Mouse (Mus musculus): ENCODE data around the gene Cenpp. TPM values are rescaled to one million over a fixed set of nuclear protein-coding genes. Genes with fewer than 3 reads are reported as not detected.

The Cenpp gene
- polyA plus RNA-seq, 1 experiment from 2014 or later: 34.1 TPM

DNA sequence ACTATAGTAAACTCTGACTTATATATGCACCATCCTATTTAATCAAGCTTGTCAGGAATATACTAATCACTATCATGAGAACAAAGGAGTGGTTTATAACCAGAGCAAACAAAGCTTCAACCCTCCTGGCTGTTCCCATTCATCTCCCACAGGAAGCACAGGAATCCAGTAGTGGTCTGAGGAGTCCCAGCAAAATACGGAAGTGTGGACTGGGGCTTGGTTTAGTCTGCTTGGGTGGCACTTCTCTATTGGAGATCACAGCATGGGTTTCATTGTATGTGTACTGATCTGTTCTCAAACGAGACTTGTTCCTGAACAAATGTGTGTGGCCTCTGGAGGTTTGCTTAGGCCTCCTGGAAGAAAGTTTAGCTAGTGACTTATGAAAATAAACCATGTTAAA lies 133.8 kb downstream of the Cenpp start:
- ATAC-seq (ENCODE audit: insufficient number of reproducible peaks, insufficient read depth, low FRiP score, low TSS enrichment, low read depth): no peak
- WGBS: 58% methylated on average over 2 of the region's 2 CpGs

DNA sequence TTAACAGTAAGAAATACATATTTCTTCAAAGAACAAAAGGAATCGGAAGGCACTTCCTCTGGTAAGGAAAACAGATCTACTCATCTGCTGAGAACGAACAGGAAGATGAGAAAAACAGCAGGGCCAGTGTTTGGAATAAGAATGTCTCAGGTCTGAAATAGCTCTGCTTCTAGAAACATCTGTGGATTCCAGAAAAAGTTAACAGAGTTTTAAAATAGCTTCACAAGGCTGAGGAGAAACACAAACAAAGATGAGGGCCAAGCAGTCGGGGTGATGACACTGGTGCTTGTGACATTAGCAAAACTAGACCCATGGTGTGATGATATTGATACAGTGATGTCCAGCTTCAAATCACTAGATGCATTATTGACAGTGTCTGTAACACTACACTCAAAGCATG lies 145.4 kb downstream of the Cenpp start:
- no peak overlapping the region for H3K4me3 ChIP-seq (replicated peaks)
- no peaks in the 10 kb centered on the region for H3K36me3 ChIP-seq
- H3K4me2 ChIP-seq: no peak overlapping the region
- ATAC-seq (ENCODE audit: insufficient number of reproducible peaks, insufficient read depth, low FRiP score, low TSS enrichment, low read depth): no peak
- H3K4me1 ChIP-seq (replicated peaks): peaks cover 7% of the 10 kb centered on the region
- no peak overlapping the region for H3K27ac ChIP-seq
- no peaks in the 10 kb centered on the region for H3K27me3 ChIP-seq
- 86% methylated on average over 3 of the region's 3 CpGs for WGBS
- no peaks in the 10 kb centered on the region for H3K9me3 ChIP-seq
- H3K9ac ChIP-seq (replicated peaks): no peak overlapping the region

More for the DNA sequence above, 133.8 kb downstream of the Cenpp start:
- Histone ChIP-seq H3K27ac (no peak overlapping the region), H3K9ac (replicated peaks) (no peak overlapping the region), H3K4me1 (replicated peaks) (no peaks in the 10 kb centered on the region), H3K27me3 (no peaks in the 10 kb centered on the region), H3K4me2 (no peak overlapping the region), H3K9me3 (no peaks in the 10 kb centered on the region), H3K4me3 (replicated peaks) (no peak overlapping the region), H3K36me3 (no peaks in the 10 kb centered on the region)

- Histone ChIP-seq H3K4me1 (replicated peaks) (peaks cover 7% of the 10 kb centered on the region), H3K4me2 (no peak overlapping the region), H3K4me3 (replicated peaks) (no peak overlapping the region)
Observed at GRCm38 (mm10) chr13:49505776-49506175, 146.8 kb downstream of the Cenpp start.

DNA sequence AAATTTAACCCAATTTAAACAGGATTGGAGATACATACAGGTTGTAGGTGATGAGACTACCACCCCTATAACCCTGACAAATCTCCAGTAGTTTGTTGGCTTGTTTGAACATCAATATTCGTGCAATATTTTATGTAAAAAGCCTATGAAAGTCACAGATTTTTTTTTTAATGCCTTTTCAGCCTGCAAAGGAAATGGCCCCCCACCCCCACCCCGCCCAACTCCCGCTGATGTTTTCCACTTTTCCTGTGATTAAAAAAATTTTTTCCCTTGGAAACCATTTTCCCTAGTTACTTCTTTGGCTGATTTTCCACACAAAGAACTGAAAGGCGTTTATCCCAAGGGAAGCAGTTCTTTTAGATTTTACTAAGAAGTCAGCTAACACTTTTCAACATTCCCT lies 148.1 kb downstream of the Cenpp start, which contains the start of gene Ecm2:
Ecm2 (plus strand) TSS at position 301 of the 400 bp plus-strand sequence.
- H3K27ac ChIP-seq: 0 out of 2 replicates have a peak within 1 kb of the TSS, but pooled peaks have one; percentile 19
- no peak within 1 kb of the TSS for H3K4me3 ChIP-seq (replicated peaks)
- peak within 1 kb of the TSS; percentile 13; the same call in 1 of the 2 replicates for H3K4me2 ChIP-seq
- 67% methylated on average over 4 of the region's 4 CpGs for WGBS
- H3K27me3 ChIP-seq: no peaks in the 10 kb centered on the region
- no peak for ATAC-seq (ENCODE audit: insufficient number of reproducible peaks, insufficient read depth, low FRiP score, low TSS enrichment, low read depth)
- H3K9ac ChIP-seq (replicated peaks): no peak within 1 kb of the TSS
- H3K36me3 ChIP-seq: no peaks in the 10 kb centered on the region
- H3K9me3 ChIP-seq: no peaks in the 10 kb centered on the region
- peaks cover 7% of the 10 kb centered on the region for H3K4me1 ChIP-seq (replicated peaks)

More at GRCm38 (mm10) chr13:49505776-49506175, 146.8 kb downstream of the Cenpp start:
- Histone ChIP-seq H3K36me3 (no peaks in the 10 kb centered on the region), H3K9ac (replicated peaks) (no peak overlapping the region), H3K9me3 (no peaks in the 10 kb centered on the region), H3K27ac (no peak overlapping the region; the same call in 1 of the 2 replicates), H3K27me3 (no peaks in the 10 kb centered on the region)
- 81% methylated on average over 4 of the region's 4 CpGs for WGBS
- ATAC-seq (ENCODE audit: insufficient number of reproducible peaks, insufficient read depth, low FRiP score, low TSS enrichment, low read depth): no peak

DNA sequence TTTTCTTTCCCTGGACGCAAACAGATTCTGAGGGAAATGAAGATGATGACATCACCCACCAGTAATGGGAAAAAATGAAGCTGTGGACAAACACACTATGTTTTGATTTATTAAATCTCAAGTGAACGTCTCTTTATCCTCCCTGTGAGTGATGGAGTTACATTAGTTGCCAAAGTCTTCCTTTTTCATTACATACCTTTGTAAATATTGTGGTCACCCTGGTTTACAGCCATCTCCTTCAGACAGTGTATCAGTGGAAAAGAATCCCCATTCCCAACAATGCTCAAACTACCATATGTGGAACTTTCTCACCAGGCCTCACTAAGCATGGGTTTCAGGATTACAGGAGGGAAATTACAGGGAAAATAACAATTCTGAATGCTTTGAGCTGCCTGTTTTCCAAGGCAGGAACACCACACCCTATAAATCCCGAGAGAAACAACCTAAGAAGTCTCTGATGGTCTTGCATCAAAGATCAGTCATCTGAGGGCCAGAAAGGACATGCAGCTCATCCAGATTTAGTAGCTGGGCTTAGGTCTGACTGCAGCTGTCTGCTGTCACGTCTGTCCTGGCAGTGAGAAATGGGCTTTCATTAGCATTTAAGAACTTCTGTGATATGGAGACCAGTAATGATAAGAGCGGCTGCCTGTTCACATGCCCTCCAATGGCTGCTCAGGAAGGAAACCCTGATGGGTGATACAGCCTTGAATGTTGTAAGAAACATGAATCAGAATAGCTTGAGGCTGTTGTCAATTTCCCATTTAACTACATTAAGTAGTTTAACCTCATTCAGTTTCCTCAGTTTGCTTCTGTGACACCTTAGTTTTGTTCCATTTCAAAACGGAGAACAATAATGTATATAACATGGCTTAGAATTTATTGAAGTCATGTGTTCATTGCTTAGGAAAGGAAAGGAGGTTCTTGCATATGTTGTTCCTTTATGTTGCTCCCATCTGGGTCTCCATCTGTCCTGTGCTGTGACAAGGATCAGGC lies 159.9 kb downstream of the Cenpp start, which contains the start of gene Tes3-ps:
Tes3-ps (plus strand) TSS at position 943 of the 993 bp plus-strand sequence.
- H3K9ac ChIP-seq (replicated peaks): no peak within 1 kb of the TSS
- no peaks in the 10 kb centered on the region for H3K9me3 ChIP-seq
- H3K4me3 ChIP-seq (replicated peaks): no peak within 1 kb of the TSS
- 73% methylated on average over 6 of the region's 6 CpGs for WGBS
- H3K36me3 ChIP-seq: no peaks in the 10 kb centered on the region
- no peak within 1 kb of the TSS for H3K4me2 ChIP-seq
- no peak for ATAC-seq (ENCODE audit: insufficient number of reproducible peaks, insufficient read depth, low FRiP score, low TSS enrichment, low read depth)
- H3K27me3 ChIP-seq: no peaks in the 10 kb centered on the region
- H3K27ac ChIP-seq: no peak within 1 kb of the TSS; the same call in 1 of the 2 replicates
- no peaks in the 10 kb centered on the region for H3K4me1 ChIP-seq (replicated peaks)

DNA sequence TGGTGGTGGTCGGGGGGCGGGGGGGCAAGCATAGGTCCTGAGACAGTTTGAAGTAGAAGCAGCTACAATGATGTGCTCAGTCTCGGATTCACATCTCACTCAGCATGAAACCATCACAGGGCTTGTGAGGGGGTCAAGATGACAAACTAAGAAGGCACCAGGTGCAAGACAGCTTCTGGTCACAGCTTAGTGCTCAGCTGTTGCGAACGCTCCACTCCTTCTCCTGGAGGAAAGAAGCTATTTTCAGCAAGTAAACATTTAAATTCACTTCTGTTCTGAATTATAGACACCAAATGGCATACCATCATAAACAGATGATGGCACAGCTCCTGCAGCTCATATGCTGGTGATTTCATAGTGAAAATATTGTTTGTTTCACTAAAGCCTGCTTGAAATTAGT lies 167.2 kb downstream of the Cenpp start:
- 69% methylated on average over 5 of the region's 5 CpGs for WGBS
- H3K4me1 ChIP-seq (replicated peaks): peaks cover 14% of the 10 kb centered on the region
- 0 out of 2 replicates have a peak overlapping the region, but pooled peaks have one; percentile 50 for H3K27ac ChIP-seq
- ATAC-seq (ENCODE audit: insufficient number of reproducible peaks, insufficient read depth, low FRiP score, low TSS enrichment, low read depth): no peak
- no peak overlapping the region for H3K4me2 ChIP-seq
- no peak overlapping the region for H3K4me3 ChIP-seq (replicated peaks)
- H3K9ac ChIP-seq (replicated peaks): no peak overlapping the region
- H3K36me3 ChIP-seq: no peaks in the 10 kb centered on the region
- no peaks in the 10 kb centered on the region for H3K9me3 ChIP-seq
- no peaks in the 10 kb centered on the region for H3K27me3 ChIP-seq

DNA sequence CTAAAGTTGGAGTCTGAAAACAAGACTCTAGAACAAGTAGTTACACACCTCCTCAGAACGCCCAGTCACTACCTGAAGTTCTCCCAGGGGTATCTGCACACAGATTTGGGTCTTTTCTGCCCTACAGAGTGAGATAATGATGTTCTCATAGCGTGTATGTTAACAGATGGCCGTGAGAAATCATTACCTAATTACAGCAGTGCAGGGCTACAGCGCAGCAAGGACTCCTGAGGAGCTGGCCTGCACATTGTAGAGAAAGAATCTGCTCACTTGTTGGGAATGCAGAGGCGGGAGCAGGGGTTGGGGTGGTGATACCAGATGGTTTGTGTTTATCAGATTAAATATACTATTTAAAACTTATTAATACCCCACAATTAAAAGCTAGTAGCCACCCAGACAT lies 172.0 kb downstream of the Cenpp start:
- peak overlapping the region; percentile 84 for H3K27ac ChIP-seq

GRCm38 (mm10) chr13:49480057-49480456 lies 172.5 kb downstream of the Cenpp start:
- WGBS: 81% methylated on average over 2 of the region's 2 CpGs
- no peak overlapping the region for H3K9ac ChIP-seq (replicated peaks)
- no peaks in the 10 kb centered on the region for H3K9me3 ChIP-seq
- H3K4me1 ChIP-seq (replicated peaks): peaks cover 13% of the 10 kb centered on the region
- no peak overlapping the region for H3K4me3 ChIP-seq (replicated peaks)
- no peak for ATAC-seq (ENCODE audit: insufficient number of reproducible peaks, insufficient read depth, low FRiP score, low TSS enrichment, low read depth)
- no peak overlapping the region for H3K27ac ChIP-seq
- no peaks in the 10 kb centered on the region for H3K27me3 ChIP-seq
- H3K4me2 ChIP-seq: no peak overlapping the region
- H3K36me3 ChIP-seq: no peaks in the 10 kb centered on the region

More for the DNA sequence above, 172.0 kb downstream of the Cenpp start:
- Histone ChIP-seq H3K9me3 (no peaks in the 10 kb centered on the region), H3K36me3 (no peaks in the 10 kb centered on the region), H3K27me3 (no peaks in the 10 kb centered on the region), H3K4me3 (replicated peaks) (no peak overlapping the region), H3K4me2 (no peak overlapping the region), H3K9ac (replicated peaks) (no peak overlapping the region), H3K4me1 (replicated peaks) (peaks cover 18% of the 10 kb centered on the region)
- peak; percentile 56; the same call in 1 of the 2 replicates for ATAC-seq (ENCODE audit: insufficient number of reproducible peaks, insufficient read depth, low FRiP score, low TSS enrichment, low read depth)
- WGBS: 51% methylated on average over 5 of the region's 5 CpGs

DNA sequence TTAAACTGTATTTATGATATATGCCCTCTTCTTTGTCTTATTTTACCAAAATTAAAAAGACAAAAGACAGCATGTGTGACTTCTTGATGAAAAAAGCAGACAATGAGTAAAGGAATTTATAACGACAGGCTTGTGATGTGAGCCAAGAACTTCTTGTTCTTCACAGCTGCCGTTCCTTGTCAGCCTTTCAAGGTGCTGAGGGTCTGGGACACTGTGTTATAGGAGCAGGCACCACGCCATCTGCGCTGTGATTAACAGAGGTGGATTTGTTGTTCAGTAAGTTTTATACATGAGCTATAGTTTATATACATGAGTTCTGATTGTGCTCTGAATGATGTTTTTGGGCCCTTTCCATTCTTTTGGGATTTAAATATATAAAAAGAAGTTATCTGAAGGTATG lies 173.2 kb downstream of the Cenpp start:
- H3K4me3 ChIP-seq (replicated peaks): no peak overlapping the region
- H3K27me3 ChIP-seq: no peaks in the 10 kb centered on the region
- peaks cover 12% of the 10 kb centered on the region for H3K4me1 ChIP-seq (replicated peaks)
- no peaks in the 10 kb centered on the region for H3K36me3 ChIP-seq
- no peak overlapping the region for H3K9ac ChIP-seq (replicated peaks)
- H3K27ac ChIP-seq: no peak overlapping the region
- H3K9me3 ChIP-seq: no peaks in the 10 kb centered on the region
- 71% methylated on average over 4 of the region's 4 CpGs for WGBS
- no peak overlapping the region for H3K4me2 ChIP-seq
- no peak for ATAC-seq (ENCODE audit: insufficient number of reproducible peaks, insufficient read depth, low FRiP score, low TSS enrichment, low read depth)

GRCm38 (mm10) chr13:49478851-49479374 lies 173.7 kb downstream of the Cenpp start:
- Histone ChIP-seq H3K9ac (replicated peaks) (no peak overlapping the region), H3K4me2 (no peak overlapping the region), H3K36me3 (no peaks in the 10 kb centered on the region), H3K27me3 (no peaks in the 10 kb centered on the region), H3K4me3 (replicated peaks) (no peak overlapping the region), H3K9me3 (no peaks in the 10 kb centered on the region), H3K4me1 (replicated peaks) (peaks cover 12% of the 10 kb centered on the region), H3K27ac (peak overlapping the region; percentile 56; the same call in 1 of the 2 replicates)
- WGBS: 89% methylated on average over 6 of the region's 6 CpGs
- no peak for ATAC-seq (ENCODE audit: insufficient number of reproducible peaks, insufficient read depth, low FRiP score, low TSS enrichment, low read depth)

DNA sequence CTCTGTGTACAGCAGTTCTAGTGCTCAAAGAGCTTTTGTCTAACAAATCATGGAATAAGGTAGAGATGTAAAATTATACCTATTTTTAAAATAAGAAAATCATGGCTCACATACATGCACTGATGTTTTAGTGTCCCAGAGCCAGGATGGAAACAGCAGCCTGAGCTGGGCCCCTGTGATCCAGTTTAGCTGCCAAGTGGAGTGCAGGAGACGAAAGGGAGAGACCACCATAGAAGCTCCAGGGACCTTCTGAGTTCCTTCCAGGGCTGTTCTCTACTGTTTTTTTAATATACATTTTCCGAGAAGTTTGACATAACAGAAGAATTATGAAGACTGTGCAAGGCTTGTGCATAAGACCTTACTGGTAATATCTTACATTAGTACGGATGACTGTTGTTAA lies 174.7 kb downstream of the Cenpp start:
- Histone ChIP-seq H3K4me1 (replicated peaks) (peaks cover 12% of the 10 kb centered on the region), H3K4me2 (no peak overlapping the region), H3K27ac (peak overlapping the region; percentile 64; the same call in 1 of the 2 replicates), H3K9ac (replicated peaks) (no peak overlapping the region), H3K27me3 (no peaks in the 10 kb centered on the region), H3K9me3 (no peaks in the 10 kb centered on the region), H3K36me3 (no peaks in the 10 kb centered on the region), H3K4me3 (replicated peaks) (no peak overlapping the region)
- ATAC-seq (ENCODE audit: insufficient number of reproducible peaks, insufficient read depth, low FRiP score, low TSS enrichment, low read depth): no peak
- WGBS: 76% methylated on average over 3 of the region's 3 CpGs
